Mouse (Mus musculus): ENCODE data around the gene Fam184a. TPM values are rescaled to one million over a fixed set of nuclear protein-coding genes. Genes with fewer than 3 reads are reported as not detected.

Fam184a gene
- polyA plus RNA-seq, 1 experiment from 2014 or later, result 4.9 TPM

GRCm38 (mm10) chr10:53585777-53586176, 165.1 kb downstream of the Fam184a start:
- H3K27me3 ChIP-seq, result no peaks in the 10 kb centered on the region
- peaks cover 4% of the 10 kb centered on the region for H3K4me1 ChIP-seq
- no peaks in the 10 kb centered on the region for H3K9me3 ChIP-seq
- ATAC-seq (ENCODE audit: insufficient number of reproducible peaks, low FRiP score, low TSS enrichment, low read depth), result no peak
- no peak overlapping the region for H3K9ac ChIP-seq
- no peak overlapping the region for H3K27ac ChIP-seq
- H3K4me3 ChIP-seq, result no peak overlapping the region
- WGBS, result 70% methylated on average over 3 of the region's 3 CpGs
- H3K36me3 ChIP-seq, result no peaks in the 10 kb centered on the region
- H3K4me2 ChIP-seq, result no peak overlapping the region

Other genes starting within 250 kb of the Fam184a start
- 75.8 and 89.4 TPM in 2 replicates for gene Asf1a, start 154.4 kb downstream of the Fam184a start, polyA plus RNA-seq (2015; fragmentation: Nextera tagmentation; extraction: Ambion mirVana)
- 8.5 and 9.3 TPM in 2 replicates for gene Mcm9, start 120.7 kb downstream of the Fam184a start, polyA plus RNA-seq (2015; fragmentation: Nextera tagmentation; extraction: Ambion mirVana)